Mouse (Mus musculus) brain, embryonic 14.5 days (tissue): ENCODE data around the gene Ppp4r3b.

ENCODE experiments used
- CTCF ChIP-seq: fragments of 200-500 bp; IDR thresholded peaks from 2 replicates; pipeline ENCODE4 v1.5.1; 2012; ENCODE audit warnings: inconsistent platforms, mild to moderate bottlenecking, moderate library complexity, borderline replicate concordance; ENCODE audit not compliant: insufficient read depth, insufficient read length; ENCODE audit errors: extremely low read depth
- POLR2A ChIP-seq: fragments of 200-500 bp; IDR thresholded peaks from 2 replicates; pipeline ENCODE4 v1.6.1; 2012; ENCODE audit warnings: mild to moderate bottlenecking, inconsistent platforms, borderline replicate concordance; ENCODE audit not compliant: poor library complexity, insufficient read depth, insufficient read length, severe bottlenecking; ENCODE audit errors: extremely low read depth

DNA sequence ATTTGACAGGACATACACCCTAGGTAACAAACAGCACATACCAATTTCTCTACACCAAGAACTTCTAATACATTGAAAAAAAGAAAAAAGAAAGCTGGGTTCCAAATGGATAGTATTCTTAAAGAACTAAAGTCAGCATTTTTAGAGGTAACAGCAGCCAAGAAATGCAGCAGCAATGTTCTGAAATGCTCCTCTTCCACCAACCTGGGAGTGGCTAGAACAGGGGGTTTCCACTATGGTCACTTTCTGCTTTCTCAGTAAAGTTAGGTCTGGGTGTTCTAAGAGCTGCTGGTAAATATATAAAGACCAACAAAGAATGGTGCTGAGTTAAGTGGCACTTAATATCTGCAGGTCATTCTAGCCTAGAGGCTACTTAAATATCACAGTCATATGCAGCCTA, 46.4 kb downstream of the Ppp4r3b start:
- TF ChIP-seq CTCF (no peak), POLR2A (no peak)
